8 mouse cellular contexts compared by ENCODE assay signal in genomic region chr10:80348981-80349380, GRCm38 (mm10). TPM values are rescaled to one million over a fixed set of nuclear protein-coding genes. Genes with fewer than 3 reads are reported as not detected.
DNase-seq lines count a peak whose midpoint lies in the region; ATAC-seq and TF ChIP-seq lines count a peak whose summit lies in the region.

No protein-coding gene starts in this region.

- WGBS in cerebellum, adult 2 months: 21% methylated on average over 25 of the region's 26 CpGs
- 14% methylated on average over 26 of the region's 26 CpGs for WGBS in lung, embryonic 14.5 days
- WGBS in lung, adult 2 months: 25% methylated on average over 26 of the region's 26 CpGs
- WGBS in heart, embryonic 15.5 days: 18% methylated on average over 26 of the region's 26 CpGs
- 20% methylated on average over 26 of the region's 26 CpGs for WGBS in neural tube, embryonic 15.5 days

- 0 out of 2 replicates have a peak overlapping the region, but pooled peaks have one; percentile 9 for H3K9ac ChIP-seq in lung, embryonic 14.5 days
- peak overlapping the region; percentile 61; the same call in 1 of the 2 replicates for H3K9ac ChIP-seq in heart, embryonic 15.5 days
- no peak overlapping the region for H3K9ac ChIP-seq in neural tube, embryonic 15.5 days (replicated peaks)

- no peak for ATAC-seq in lung, embryonic 14.5 days (ENCODE audit: insufficient read depth)
- ATAC-seq in heart, embryonic 15.5 days (replicated peaks; ENCODE audit: insufficient number of reproducible peaks, insufficient read depth, low FRiP score, low read depth): no peak
- ATAC-seq in neural tube, embryonic 15.5 days (ENCODE audit: low FRiP score): no peak

- DNase-seq in cerebellum, adult 9-11 months: peak; percentile 66
- DNase-seq in cerebellum, adult 2 months: no peak
- peak; percentile 62 for DNase-seq in lung, embryonic 14.5 days
- no peak for DNase-seq in lung, adult 2 months
- DNase-seq in T-cell, adult 2 months (ENCODE audit: low spot score): no peak
- DNase-seq in adrenal gland, adult 18-20 months (ENCODE audit: low spot score in 2 of 2): no peak

- no peak overlapping the region for H3K27ac ChIP-seq in cerebellum, adult 2 months (ENCODE audit: insufficient read depth, low read length)
- no peak overlapping the region for H3K27ac ChIP-seq in lung, embryonic 14.5 days (ENCODE audit: low read depth)
- H3K27ac ChIP-seq in heart, embryonic 15.5 days: no peak overlapping the region
- no peak overlapping the region for H3K27ac ChIP-seq in neural tube, embryonic 15.5 days (replicated peaks)

- peak overlapping the region; percentile 60 for H3K4me2 ChIP-seq in lung, embryonic 14.5 days
- peak overlapping the region; percentile 82 for H3K4me2 ChIP-seq in heart, embryonic 15.5 days
- peak overlapping the region; percentile 42 for H3K4me2 ChIP-seq in neural tube, embryonic 15.5 days

- no peaks in the 10 kb centered on the region; the same call in 1 of the 2 replicates for H3K27me3 ChIP-seq in cerebellum, adult 2 months (ENCODE audit: control insufficient read depth, insufficient read depth, low read length)
- H3K27me3 ChIP-seq in lung, embryonic 14.5 days (ENCODE audit: insufficient read depth, low read length): peaks cover 91% of the 10 kb centered on the region
- peaks cover 98% of the 10 kb centered on the region for H3K27me3 ChIP-seq in heart, embryonic 15.5 days
- peaks cover 97% of the 10 kb centered on the region for H3K27me3 ChIP-seq in neural tube, embryonic 15.5 days (replicated peaks)

- peaks cover 8% of the 10 kb centered on the region for H3K4me1 ChIP-seq in cerebellum, adult 2 months (ENCODE audit: control insufficient read depth, insufficient read depth, low read length)
- peaks cover 10% of the 10 kb centered on the region; the same call in 1 of the 2 replicates for H3K4me1 ChIP-seq in lung, embryonic 14.5 days (ENCODE audit: insufficient read depth)
- peaks cover 22% of the 10 kb centered on the region for H3K4me1 ChIP-seq in lung, adult 2 months (ENCODE audit: control insufficient read depth, insufficient read depth, low read length)
- peaks cover 36% of the 10 kb centered on the region for H3K4me1 ChIP-seq in heart, embryonic 15.5 days (replicated peaks)
- peaks cover 12% of the 10 kb centered on the region for H3K4me1 ChIP-seq in neural tube, embryonic 15.5 days

- H3K36me3 ChIP-seq in lung, embryonic 14.5 days (ENCODE audit: insufficient read depth): no peaks in the 10 kb centered on the region
- H3K36me3 ChIP-seq in heart, embryonic 15.5 days: no peaks in the 10 kb centered on the region
- H3K36me3 ChIP-seq in neural tube, embryonic 15.5 days: no peaks in the 10 kb centered on the region

- no peaks in the 10 kb centered on the region for H3K9me3 ChIP-seq in lung, embryonic 14.5 days (ENCODE audit: low read depth, low read length)
- H3K9me3 ChIP-seq in heart, embryonic 15.5 days (replicated peaks): no peaks in the 10 kb centered on the region
- no peaks in the 10 kb centered on the region for H3K9me3 ChIP-seq in neural tube, embryonic 15.5 days (replicated peaks)

- TF ChIP-seq POLR2A in cerebellum, adult 2 months (IDR thresholded peaks at IDR 0.05; ENCODE audit: borderline replicate concordance, insufficient read depth, low read length): no peak
- no peak for TF ChIP-seq POLR2A in lung, adult 2 months (IDR thresholded peaks at IDR 0.05; ENCODE audit: borderline replicate concordance, extremely low read depth, low read depth, low read length)

- no peak for TF ChIP-seq CTCF in cerebellum, adult 2 months (IDR thresholded peaks at IDR 0.05; ENCODE audit: borderline replicate concordance, insufficient read depth, low read depth, low read length)
- TF ChIP-seq CTCF in lung, embryonic 14.5 days (IDR thresholded peaks at IDR 0.05; ENCODE audit: low read depth): no peak
- TF ChIP-seq CTCF in lung, adult 2 months (IDR thresholded peaks at IDR 0.05; ENCODE audit: insufficient read depth, low read length): no peak

- no peak overlapping the region for H3K4me3 ChIP-seq in cerebellum, adult 2 months (replicated peaks; ENCODE audit: insufficient read depth, low read depth, low read length)
- H3K4me3 ChIP-seq in lung, embryonic 14.5 days (ENCODE audit: low read depth, low read length): peak overlapping the region; percentile 36
- no peak overlapping the region for H3K4me3 ChIP-seq in lung, adult 2 months (replicated peaks; ENCODE audit: extremely low read depth, low read depth, low read length)
- H3K4me3 ChIP-seq in heart, embryonic 15.5 days: peak overlapping the region; percentile 52
- no peak overlapping the region for H3K4me3 ChIP-seq in neural tube, embryonic 15.5 days (replicated peaks)

RNA-seq across cellular contexts. Expression of gene Adamtsl5, which starts 0.8 kb away (rescaled TPM):
- 7.9 and 10.8 TPM in 2 replicates for polyA plus RNA-seq in cerebellum, adult 2 months (2012; rRNA removed)
- polyA plus RNA-seq in lung, embryonic 14.5 days (2014; fragmentation: Nextera tagmentation; extraction: Ambion mirVana): 0.68 and 1.2 TPM in 2 replicates
- polyA plus RNA-seq in lung, adult 2 months (2012; rRNA removed): 87.6 and 89.2 TPM in 2 replicates
- polyA plus RNA-seq in heart, embryonic 15.5 days (2015; fragmentation: Nextera tagmentation; extraction: Ambion mirVana): 10.9 and 12.7 TPM in 2 replicates
- polyA plus RNA-seq in neural tube, embryonic 15.5 days (2015; fragmentation: Nextera tagmentation; extraction: Ambion mirVana): 1.6 and 3.6 TPM in 2 replicates
- total RNA-seq in adrenal gland, adult 18-20 months (2021): 10 to 100 TPM in 1 of 2 experiments, 1 to 10 TPM in 1; 5.1 to 11.5 TPM

RNA-seq across cellular contexts. Expression of gene Plk5, which starts 7.3 kb away (rescaled TPM):
- 145 and 151 TPM in 2 replicates for polyA plus RNA-seq in cerebellum, adult 2 months (2012; rRNA removed)
- polyA plus RNA-seq in lung, embryonic 14.5 days (2014; fragmentation: Nextera tagmentation; extraction: Ambion mirVana): 0.61 and 0.77 TPM in 2 replicates
- 5.5 and 6.0 TPM in 2 replicates for polyA plus RNA-seq in lung, adult 2 months (2012; rRNA removed)
- 0.06 and 0.09 TPM in 2 replicates for polyA plus RNA-seq in heart, embryonic 15.5 days (2015; fragmentation: Nextera tagmentation; extraction: Ambion mirVana)
- 3.9 and 6.1 TPM in 2 replicates for polyA plus RNA-seq in neural tube, embryonic 15.5 days (2015; fragmentation: Nextera tagmentation; extraction: Ambion mirVana)
- under 1 TPM; 0.19 to 0.27 TPM for total RNA-seq in adrenal gland, adult 18-20 months (2021)

RNA-seq across cellular contexts. Expression of gene Reep6, which starts 19.2 kb away (rescaled TPM):
- polyA plus RNA-seq in cerebellum, adult 2 months (2012; rRNA removed): 9.0 and 10.3 TPM in 2 replicates
- polyA plus RNA-seq in lung, embryonic 14.5 days (2014; fragmentation: Nextera tagmentation; extraction: Ambion mirVana): 10.5 and 12.2 TPM in 2 replicates
- 23.7 and 26.8 TPM in 2 replicates for polyA plus RNA-seq in lung, adult 2 months (2012; rRNA removed)
- 1.6 and 3.4 TPM in 2 replicates for polyA plus RNA-seq in heart, embryonic 15.5 days (2015; fragmentation: Nextera tagmentation; extraction: Ambion mirVana)
- polyA plus RNA-seq in neural tube, embryonic 15.5 days (2015; fragmentation: Nextera tagmentation; extraction: Ambion mirVana): 4.3 and 7.3 TPM in 2 replicates
- total RNA-seq in adrenal gland, adult 18-20 months (2021): 10 to 100 TPM; 10.2 to 20.8 TPM

RNA-seq across cellular contexts. Expression of gene Pcsk4, which starts 19.7 kb away (rescaled TPM):
- polyA plus RNA-seq in cerebellum, adult 2 months (2012; rRNA removed): 13.7 and 14.1 TPM in 2 replicates
- polyA plus RNA-seq in lung, embryonic 14.5 days (2014; fragmentation: Nextera tagmentation; extraction: Ambion mirVana): 3.8 and 4.2 TPM in 2 replicates
- 9.8 and 10.4 TPM in 2 replicates for polyA plus RNA-seq in lung, adult 2 months (2012; rRNA removed)
- polyA plus RNA-seq in heart, embryonic 15.5 days (2015; fragmentation: Nextera tagmentation; extraction: Ambion mirVana): 1.3 and 1.5 TPM in 2 replicates
- 5.6 and 8.2 TPM in 2 replicates for polyA plus RNA-seq in neural tube, embryonic 15.5 days (2015; fragmentation: Nextera tagmentation; extraction: Ambion mirVana)
- 1 to 10 TPM; 1.6 to 3.1 TPM for total RNA-seq in adrenal gland, adult 18-20 months (2021)

RNA-seq across cellular contexts. Expression of gene 2310011J03Rik, which starts 28.6 kb away (rescaled TPM):
- 49.7 and 51.1 TPM in 2 replicates for polyA plus RNA-seq in cerebellum, adult 2 months (2012; rRNA removed)
- 41.7 and 41.8 TPM in 2 replicates for polyA plus RNA-seq in lung, embryonic 14.5 days (2014; fragmentation: Nextera tagmentation; extraction: Ambion mirVana)
- 58.4 and 62.4 TPM in 2 replicates for polyA plus RNA-seq in lung, adult 2 months (2012; rRNA removed)
- polyA plus RNA-seq in heart, embryonic 15.5 days (2015; fragmentation: Nextera tagmentation; extraction: Ambion mirVana): 32.4 and 36.8 TPM in 2 replicates
- 26.9 and 36.6 TPM in 2 replicates for polyA plus RNA-seq in neural tube, embryonic 15.5 days (2015; fragmentation: Nextera tagmentation; extraction: Ambion mirVana)
- 10 to 100 TPM; 25.0 to 28.9 TPM for total RNA-seq in adrenal gland, adult 18-20 months (2021)

Comparison
In these comparisons a context has a peak if more than half of its experiments do, and no peak if none do; other contexts are left out.
1. DNase-seq: peak in cerebellum, adult 9-11 months (single experiment) and lung, embryonic 14.5 days (single experiment); none in cerebellum, adult 2 months (0 of 2), lung, adult 2 months (single experiment), T-cell, adult 2 months (single experiment) and adrenal gland, adult 18-20 months (0 of 2).
2. H3K4me3 ChIP-seq: peak in lung, embryonic 14.5 days (single experiment) and heart, embryonic 15.5 days (single experiment); none in cerebellum, adult 2 months (single experiment), lung, adult 2 months (single experiment) and neural tube, embryonic 15.5 days (single experiment).
3. RNA of gene Plk5, which starts 7.3 kb away (polyA plus RNA-seq): 145 to 151 TPM in cerebellum, adult 2 months; 3.9 to 6.1 TPM in neural tube, embryonic 15.5 days, 5.5 to 6.0 TPM in lung, adult 2 months, 0.61 to 0.77 TPM in lung, embryonic 14.5 days and 0.06 to 0.09 TPM in heart, embryonic 15.5 days; every median in the first group is over 10 times any median in the second.
4. Peak in every context shown above with its lines, with median percentiles within 50 percentile points of each other: H3K4me2 ChIP-seq.